Mouse (Mus musculus) spleen, postnatal 0 days (tissue): ENCODE measurements around the gene Hdac6. TPM values are rescaled to one million over a fixed set of nuclear protein-coding genes. Genes with fewer than 3 reads are reported as not detected.

Experiments
- polyA plus RNA-seq: library from polyadenylated mRNA; unstranded; fragments of >200 nt; fragmentation: Nextera tagmentation; extraction: Ambion mirVana; gene quantifications from 2 replicates; pipeline ENCODE4 v1.2.1, GENCODE M21; 2015

Hdac6 gene
- 4.6 and 5.7 TPM in 2 replicates for polyA plus RNA-seq

DNA sequence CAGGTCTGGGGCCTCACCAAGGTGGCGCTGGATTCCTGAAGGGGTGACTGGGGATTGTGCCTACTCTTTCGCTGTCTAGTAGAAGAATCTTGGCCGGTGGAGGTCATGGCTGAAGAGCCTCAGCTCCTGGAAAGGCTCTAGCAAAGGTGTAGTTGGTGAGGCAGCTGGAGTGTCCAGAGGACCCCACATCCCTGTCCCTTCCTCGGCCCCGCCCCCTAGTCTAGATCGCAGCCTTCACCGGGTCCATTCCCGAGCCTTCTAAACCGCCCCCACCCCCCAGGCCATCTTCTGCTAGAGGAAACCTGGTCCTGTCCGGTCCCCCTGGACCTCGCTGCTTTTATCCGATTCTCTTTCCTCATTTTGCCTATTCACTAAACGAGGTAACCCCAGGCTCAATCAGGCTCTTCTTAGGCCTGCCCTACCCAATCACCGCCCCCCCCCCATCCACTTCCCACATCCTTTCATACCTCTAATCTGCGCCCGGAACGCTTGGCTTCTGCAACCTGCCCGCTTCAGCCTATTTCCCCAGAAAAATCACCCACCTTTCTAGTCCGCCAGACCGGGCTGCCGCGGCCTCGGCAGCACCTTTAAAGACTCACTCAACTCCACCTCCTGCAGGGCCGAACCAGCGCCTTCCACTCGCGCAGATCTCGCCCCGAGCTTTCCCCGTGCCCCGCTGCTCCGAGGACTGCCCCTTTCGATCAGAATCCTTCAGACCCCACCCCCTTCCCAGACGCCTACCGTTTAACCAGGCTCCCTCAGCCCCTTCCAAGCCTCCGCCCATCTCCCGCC lies at the start of gene Hdac6:
Gene Hdac6 (minus strand): TSS at position 782 of the 792 bp plus-strand sequence.

DNA sequence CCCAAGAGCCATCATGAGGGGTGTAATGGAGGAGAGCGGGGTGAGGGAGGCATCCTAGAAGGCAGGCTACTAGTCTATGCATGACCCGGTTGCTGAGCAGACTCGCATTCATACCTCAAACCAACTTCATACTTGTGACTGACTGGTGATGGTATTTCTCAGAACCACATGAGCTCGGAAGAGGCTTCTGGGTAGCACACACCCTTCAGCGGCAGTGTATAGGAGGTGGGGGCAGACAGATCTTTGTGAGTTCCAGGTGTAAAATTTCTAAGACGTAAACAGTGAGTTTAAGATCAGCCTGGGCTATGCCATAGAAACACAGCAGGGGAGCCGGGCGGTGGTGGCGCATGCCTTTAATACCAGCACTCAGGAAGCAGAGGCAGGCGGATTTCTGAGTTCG lies 30.2 kb upstream of the Hdac6 start, which contains the start of gene Gata1:
Gene Gata1 (minus strand): TSS at position 180 of the 400 bp plus-strand sequence.

DNA sequence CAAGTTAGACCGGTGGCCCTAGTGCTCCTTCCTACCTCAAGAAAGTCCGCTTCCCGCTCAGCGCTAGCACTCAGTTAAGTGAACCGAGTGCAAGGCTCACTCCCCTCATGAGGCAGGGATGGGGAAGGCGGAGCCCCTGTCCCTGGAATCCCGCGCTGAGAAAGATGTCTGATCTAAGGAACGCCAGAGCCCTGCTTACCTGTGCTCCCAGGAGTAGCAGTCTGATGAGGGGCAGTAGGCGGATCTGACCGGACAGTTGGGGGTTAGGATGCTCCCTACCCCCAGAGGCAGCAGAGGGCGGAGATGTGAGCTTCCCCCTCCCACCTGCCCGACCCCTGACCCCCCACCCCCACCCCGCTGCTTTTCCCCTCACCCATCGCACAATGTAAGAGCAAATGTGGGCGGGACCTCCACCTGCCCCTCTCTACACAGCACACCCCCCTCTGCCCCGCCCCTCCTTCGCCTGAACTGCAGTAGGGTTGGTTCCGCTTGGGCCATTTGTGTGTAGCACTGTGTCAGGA lies 19.4 kb downstream of the Hdac6 start, which contains the start of gene Eras:
Gene Eras (minus strand): TSS at position 338 of the 521 bp plus-strand sequence.

DNA sequence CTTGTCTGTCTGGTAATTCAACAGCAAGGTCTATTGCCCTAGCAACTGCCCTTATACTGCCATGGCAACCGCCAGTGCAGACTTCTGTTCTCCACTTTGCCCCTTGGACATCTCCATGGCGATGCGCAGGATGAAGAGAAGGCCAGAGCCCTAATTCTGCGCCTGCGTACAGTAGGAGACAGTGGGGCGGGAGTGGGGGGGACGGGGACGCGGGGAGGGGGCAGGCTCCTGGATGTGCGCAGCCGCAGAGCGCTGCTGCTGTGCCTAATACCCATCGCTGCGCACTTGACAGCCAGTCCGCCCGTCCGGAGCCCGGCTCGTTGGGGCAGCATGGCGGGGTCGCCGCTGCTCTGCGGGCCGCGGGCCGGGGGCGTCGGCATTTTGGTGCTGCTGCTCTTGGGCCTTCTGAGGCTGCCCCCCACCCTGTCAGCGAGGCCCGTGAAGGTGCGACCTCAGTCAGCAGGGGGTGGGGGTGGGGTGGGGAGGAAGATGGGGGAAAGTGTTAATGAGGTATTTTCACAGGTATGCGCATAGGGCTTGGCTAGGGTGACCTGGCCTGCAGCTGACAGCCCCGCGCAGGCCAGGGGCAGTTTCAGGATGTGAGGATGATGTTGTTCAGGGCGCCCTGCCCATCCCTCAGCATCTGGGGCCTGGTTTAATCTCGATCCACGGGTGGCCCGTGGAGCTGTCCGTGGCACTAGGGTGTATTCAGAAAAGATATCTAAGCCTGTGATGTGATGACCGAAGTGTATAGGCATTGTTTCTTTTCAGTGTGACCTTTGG lies 27.9 kb downstream of the Hdac6 start, which contains the start of gene Pcsk1n:
Gene Pcsk1n (plus strand): TSS at position 222 of the 783 bp plus-strand sequence.

DNA sequence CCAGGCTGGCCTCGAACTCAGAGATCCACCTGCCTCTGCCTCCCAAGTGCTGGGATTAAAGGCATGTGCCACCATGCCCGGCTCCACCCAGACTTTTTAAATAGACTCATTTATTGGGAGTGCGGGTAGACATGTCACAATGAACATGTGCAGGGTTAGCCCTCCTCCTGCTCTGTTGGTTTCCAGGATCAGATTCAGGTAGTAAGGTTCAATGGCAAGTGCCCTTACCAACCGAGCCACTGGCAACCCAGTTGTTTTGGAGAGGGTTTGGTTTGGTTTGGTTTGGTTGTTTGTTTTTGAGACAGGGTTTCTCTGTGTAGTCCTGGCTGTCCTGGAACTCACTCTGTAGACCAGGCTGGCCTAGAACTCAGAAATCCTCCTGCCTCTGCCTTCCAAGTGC lies 38.4 kb downstream of the Hdac6 start, which contains the start of gene Gm10490:
Gene Gm10490 (plus strand): TSS at position 301 of the 400 bp plus-strand sequence.

DNA sequence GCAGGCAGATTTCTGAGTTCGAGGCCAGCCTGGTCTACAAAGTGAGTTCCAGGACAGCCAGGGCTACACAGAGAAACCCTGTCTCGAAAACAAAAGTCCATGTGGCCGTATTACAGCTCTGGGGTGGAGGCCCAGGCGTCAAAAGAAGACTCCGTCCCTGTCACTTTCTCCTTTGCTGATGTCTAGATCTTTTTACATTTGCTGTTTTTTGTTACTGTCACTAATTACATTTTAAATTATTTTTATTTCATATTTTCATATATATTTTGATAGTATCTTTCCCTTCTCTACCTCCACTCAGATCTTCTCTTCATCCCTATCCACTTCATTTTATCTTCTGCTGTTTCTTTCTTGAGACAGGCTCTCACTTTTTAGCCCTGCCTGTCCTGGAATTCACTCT lies 40.0 kb downstream of the Hdac6 start, which contains the start of gene Gm10491:
Gene Gm10491 (minus strand): TSS at position 101 of the 400 bp plus-strand sequence.

DNA sequence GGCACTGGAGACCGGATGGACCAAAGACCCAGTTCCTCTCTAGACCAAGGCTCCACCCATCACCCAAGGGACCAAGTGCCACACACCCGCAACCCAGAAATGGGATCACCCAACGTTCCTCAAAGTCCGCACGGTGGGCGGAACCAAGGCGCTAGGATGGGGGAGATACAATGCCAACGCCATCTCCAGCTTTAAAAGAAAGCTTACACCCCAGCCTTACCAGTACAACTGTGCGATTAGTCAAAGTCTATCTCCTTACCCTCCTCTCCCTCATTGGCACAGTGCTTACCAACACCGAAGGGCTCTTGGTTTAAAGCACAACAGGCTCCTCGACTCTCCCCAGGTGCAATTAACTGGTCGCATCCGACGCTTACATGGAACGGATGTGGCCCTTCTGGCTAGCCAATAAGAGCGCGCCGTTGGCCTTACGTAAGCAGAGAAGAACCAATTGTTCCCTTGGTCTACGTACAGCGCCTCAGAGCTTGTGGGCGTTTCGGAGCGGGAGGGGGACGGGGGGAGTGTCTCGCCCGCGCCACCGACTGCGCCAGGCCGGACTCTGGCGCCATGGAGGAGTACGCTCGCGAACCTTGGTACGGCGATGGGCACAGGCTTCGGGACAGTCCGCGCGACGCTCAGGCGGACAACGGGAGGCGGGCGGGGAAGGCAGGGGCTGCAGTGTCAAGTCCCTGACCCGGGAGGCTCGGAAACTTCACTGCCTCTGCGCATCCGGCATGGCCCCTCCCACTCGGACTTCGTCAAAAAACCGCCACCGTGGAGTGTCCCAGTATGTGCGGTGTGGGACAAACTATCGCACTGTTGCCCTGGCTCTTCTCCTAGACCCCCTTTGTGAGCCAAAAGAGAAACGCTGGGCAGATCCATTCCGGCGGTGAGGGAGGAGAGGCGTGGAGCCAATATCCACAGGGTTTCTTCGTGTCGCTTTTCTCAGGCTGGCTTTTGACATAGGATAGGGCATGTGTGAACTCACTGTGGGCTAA lies 48.5 kb downstream of the Hdac6 start, which contains the start of the genes Pqbp1 and Timm17b:
Gene Pqbp1 (minus strand): TSS at position 390 of the 995 bp plus-strand sequence.
Gene Timm17b (plus strand): TSS at position 478 of the 995 bp plus-strand sequence.

DNA sequence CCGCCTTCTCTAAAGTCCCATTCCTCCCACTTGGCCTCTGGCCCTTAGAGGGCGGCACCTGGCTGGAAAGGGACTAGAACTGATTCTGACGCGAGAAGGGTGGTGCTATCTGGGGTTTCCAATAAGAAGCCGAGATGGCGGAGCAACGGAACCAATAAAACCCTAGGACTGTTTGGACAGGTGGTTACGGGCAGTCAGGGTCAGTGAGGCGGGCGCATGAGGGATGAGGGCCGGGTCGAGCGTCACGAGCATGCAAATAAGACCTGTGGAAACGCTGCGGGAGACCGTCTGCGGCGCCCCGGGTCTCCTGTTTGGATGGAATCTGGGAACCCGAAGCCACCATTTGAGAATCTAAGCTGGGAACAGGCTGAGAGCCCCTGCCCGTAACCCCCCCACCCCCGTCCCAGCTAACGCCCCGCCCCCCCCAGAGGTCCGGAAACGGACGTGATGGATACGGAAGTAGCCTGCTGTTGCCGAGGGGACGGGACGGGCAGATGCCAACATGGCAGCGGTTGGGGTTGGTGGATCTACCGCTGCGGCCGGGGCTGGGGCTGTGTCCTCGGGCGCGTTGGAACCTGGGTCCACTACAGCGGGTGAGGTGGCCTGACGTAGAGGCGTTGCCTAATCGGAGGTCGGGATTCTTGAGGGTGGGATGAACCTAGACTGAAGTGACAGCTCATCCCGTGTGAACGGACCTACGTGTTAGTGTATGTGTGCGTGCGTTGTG lies 63.7 kb downstream of the Hdac6 start, which contains the start of gene Slc35a2:
Gene Slc35a2 (plus strand): TSS at position 188 of the 727 bp plus-strand sequence.

Other genes with a start within 250 kb of the Hdac6 start
- 23.5 and 26.1 TPM in 2 replicates for gene Wdr45, start 233.6 kb downstream of the Hdac6 start, polyA plus RNA-seq
- gene Gm45208, start 225.6 kb downstream of the Hdac6 start, polyA plus RNA-seq: 0.69 and 0.82 TPM in 2 replicates
- gene Praf2, start 219.4 kb downstream of the Hdac6 start, polyA plus RNA-seq: 7.2 and 7.9 TPM in 2 replicates
- 2.1 and 2.4 TPM in 2 replicates for gene Ccdc120, start 197.0 kb downstream of the Hdac6 start, polyA plus RNA-seq
- gene Tfe3, start 185.3 kb downstream of the Hdac6 start, polyA plus RNA-seq: 14.4 and 18.0 TPM in 2 replicates
- gene Gripap1, start 158.1 kb downstream of the Hdac6 start, polyA plus RNA-seq: 38.5 and 43.6 TPM in 2 replicates
- gene Kcnd1, start 125.6 kb downstream of the Hdac6 start, polyA plus RNA-seq: 0.41 and 0.44 TPM in 2 replicates
- gene Otud5, start 106.5 kb downstream of the Hdac6 start, polyA plus RNA-seq: 47.1 and 48.6 TPM in 2 replicates
- gene Pim2, start 69.6 kb downstream of the Hdac6 start, polyA plus RNA-seq: 4.5 and 6.1 TPM in 2 replicates
- gene Slc35a2, start 63.9 kb downstream of the Hdac6 start, polyA plus RNA-seq: 14.2 and 17.2 TPM in 2 replicates
- gene Pqbp1, start 48.6 kb downstream of the Hdac6 start, polyA plus RNA-seq: 56.8 and 65.6 TPM in 2 replicates
- 104 and 105 TPM in 2 replicates for gene Timm17b, start 48.5 kb downstream of the Hdac6 start, polyA plus RNA-seq
- not detected in 2 replicates for gene Gm10491, start 40.1 kb downstream of the Hdac6 start, polyA plus RNA-seq
- not detected in 2 replicates for gene Gm10490, start 38.3 kb downstream of the Hdac6 start, polyA plus RNA-seq
- 0.10 and 0.12 TPM in 2 replicates for gene Pcsk1n, start 28.1 kb downstream of the Hdac6 start, polyA plus RNA-seq
- not detected in 2 replicates for gene Eras, start 19.3 kb downstream of the Hdac6 start, polyA plus RNA-seq
- 115 and 131 TPM in 2 replicates for gene Gata1, start 30.2 kb upstream of the Hdac6 start, polyA plus RNA-seq
- not detected in 2 replicates for gene Glod5, start 70.6 kb upstream of the Hdac6 start, polyA plus RNA-seq
- gene Suv39h1, start 126.9 kb upstream of the Hdac6 start, polyA plus RNA-seq: 38.6 and 39.7 TPM in 2 replicates
- gene Was, start 142.6 kb upstream of the Hdac6 start, polyA plus RNA-seq: 8.9 and 9.7 TPM in 2 replicates
- gene Wdr13, start 185.0 kb upstream of the Hdac6 start, polyA plus RNA-seq: 8.3 and 9.4 TPM in 2 replicates
- gene Rbm3, start 198.0 kb upstream of the Hdac6 start, polyA plus RNA-seq: 848 and 905 TPM in 2 replicates
- 4.3 and 4.9 TPM in 2 replicates for gene Tbc1d25, start 228.3 kb upstream of the Hdac6 start, polyA plus RNA-seq
- gene Ebp, start 245.6 kb upstream of the Hdac6 start, polyA plus RNA-seq: 33.1 and 34.2 TPM in 2 replicates